Mouse (Mus musculus) adrenal gland, adult 10 weeks (tissue): Measurements from ENCODE around the gene Gm7971. TPM values are rescaled to one million over a fixed set of nuclear protein-coding genes. Genes with fewer than 3 reads are reported as not detected.

Source experiments
- polyA plus RNA-seq: library from polyadenylated mRNA; stranded (reverse); fragments of 350-450 nt; fragmentation: Illumina TruSeq; extraction: RNeasy Lipid Tissue Mini Kit (QIAGEN cat#74804); gene quantifications from one replicate; pipeline ENCODE4 v1.2.3, GENCODE M21; 2014; ENCODE audit warnings: low read depth, low replicate concordance

Gm7971 gene
- polyA plus RNA-seq, result not detected

GRCm38 (mm10) chr5:95594775-95595174 lies at the start of gene Gm7971:
TSS of gene Gm7971 (minus strand) at chr5:95594875.

Other genes starting within 250 kb of the Gm7971 start
- not detected for gene D5Ertd577e, start 138.1 kb downstream of the Gm7971 start, polyA plus RNA-seq
- not detected for gene Gm3286, start 84.1 kb downstream of the Gm7971 start, polyA plus RNA-seq
- not detected for gene Gm7978, start 141.3 kb upstream of the Gm7971 start, polyA plus RNA-seq
- gene Gm7982, start 147.1 kb upstream of the Gm7971 start, polyA plus RNA-seq, result not detected
- not detected for gene E330014E10Rik, start 181.1 kb upstream of the Gm7971 start, polyA plus RNA-seq